Mouse (Mus musculus) cortical plate, adult 2 months (tissue): ENCODE results near the gene Cmc1.

Source experiments
- CTCF ChIP-seq: fragments of 200-500 bp; IDR thresholded peaks from 2 replicates; pipeline ENCODE4 v1.5.1; 2011; ENCODE audit warnings: mild to moderate bottlenecking, control low read depth, low read length; ENCODE audit not compliant: insufficient read depth; ENCODE audit errors: extremely low read depth
- POLR2A ChIP-seq: fragments of 200-500 bp; IDR thresholded peaks from 2 replicates; pipeline ENCODE4 v1.6.1; 2011; ENCODE audit warnings: mild to moderate bottlenecking, low read length, control low read depth; ENCODE audit not compliant: insufficient read depth; ENCODE audit errors: extremely low read depth

- TF ChIP-seq CTCF (no peak), POLR2A (no peak)
Observed at GRCm38 (mm10) chr9:118159936-118160335, 10.0 kb upstream of the Cmc1 start.
